Mouse (Mus musculus) CD8-positive naive resting alpha-beta T cell, adult 2 months (primary cell): ENCODE measurements around the gene Ifnl2.
A peak's percentile ranks its signal among the peaks of the same experiment; 100 is the strongest.
"Not testable (repeated sequence)": the region's sequence is repeated elsewhere in the genome, so short reads cannot be mapped to it uniquely, and the experiment has no call there.

ENCODE experiments used
- DNase-seq, 2 experiments: peaks; one replicate each; pipeline ENCODE4 v3.0.0; 2022; ENCODE audit warnings: low read depth in 2 of 2, low spot score in 2 of 2

Gene Ifnl2

DNA sequence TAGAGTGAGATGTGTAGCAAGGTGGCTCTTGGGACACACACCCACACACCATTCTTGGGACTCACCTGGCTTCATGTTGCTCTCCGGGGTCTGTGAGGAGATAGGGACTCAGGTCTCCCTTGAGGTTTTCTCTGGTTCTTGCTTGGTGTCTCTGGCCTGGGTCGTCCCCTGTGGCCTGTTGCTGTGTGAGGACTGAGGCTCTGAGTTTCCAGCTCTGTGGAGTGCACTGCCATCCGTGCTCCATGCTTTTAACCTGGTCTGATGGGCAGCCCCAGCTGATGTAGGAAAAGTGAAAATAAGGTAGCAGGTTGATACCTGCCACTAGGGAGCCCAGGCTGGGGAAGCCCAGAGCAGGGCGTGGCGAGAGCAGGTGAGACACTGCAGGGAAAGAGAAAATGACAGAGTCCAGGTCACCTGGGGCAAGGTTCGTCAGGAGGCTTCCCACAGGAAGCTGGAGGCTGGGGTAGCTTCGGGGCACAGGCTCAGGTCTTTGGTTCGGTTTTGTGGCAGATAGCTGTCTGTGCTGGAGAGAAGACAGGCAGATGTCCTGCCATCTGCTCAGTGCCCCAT lies at the start of gene Ifnl2:
TSS of gene Ifnl2 (minus strand) at position 51 of the 570 bp plus-strand sequence.
- DNase-seq: not testable (repeated sequence)

DNA sequence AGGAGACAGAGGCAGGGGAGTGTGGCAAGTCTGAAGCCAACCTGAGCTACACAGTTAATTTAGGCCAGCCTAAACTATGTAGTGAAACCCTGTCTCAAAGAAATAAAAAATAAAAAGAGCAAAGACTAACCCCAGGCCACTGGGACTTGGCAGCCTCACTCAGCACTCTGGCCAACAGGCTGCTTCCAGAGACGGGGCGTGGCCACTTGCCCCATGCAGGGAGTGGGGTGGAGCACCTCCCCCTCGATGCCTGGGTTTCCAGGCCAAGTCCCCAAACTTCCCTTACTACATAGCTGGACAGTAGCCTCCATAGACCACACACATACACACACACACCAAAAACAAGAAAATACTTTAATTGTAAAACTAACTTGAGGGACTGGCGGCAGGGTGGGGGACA lies 48.2 kb upstream of the Ifnl2 start:
- DNase-seq: no peak

DNA sequence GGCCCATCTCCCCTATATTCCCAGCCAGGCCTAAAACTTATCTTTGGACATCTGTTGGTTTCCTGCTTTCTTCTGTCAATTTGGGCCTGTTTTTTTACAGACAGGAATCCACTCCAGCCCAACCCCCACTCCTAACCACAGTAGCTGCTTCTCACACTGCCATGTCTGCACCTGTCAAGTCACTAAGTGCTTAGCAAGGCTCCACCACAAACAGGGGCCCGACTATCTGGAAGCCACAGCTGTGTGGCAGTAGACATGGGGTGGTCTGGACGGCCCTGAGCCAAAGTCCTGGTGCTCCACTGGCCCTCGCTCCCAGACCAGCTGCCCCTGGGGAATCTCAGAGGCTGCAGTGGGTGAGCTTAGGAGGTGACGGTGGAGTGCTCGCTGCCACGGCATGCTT lies 47.5 kb upstream of the Ifnl2 start:
- DNase-seq: peak in 1 of 2 experiments; percentile 27

DNA sequence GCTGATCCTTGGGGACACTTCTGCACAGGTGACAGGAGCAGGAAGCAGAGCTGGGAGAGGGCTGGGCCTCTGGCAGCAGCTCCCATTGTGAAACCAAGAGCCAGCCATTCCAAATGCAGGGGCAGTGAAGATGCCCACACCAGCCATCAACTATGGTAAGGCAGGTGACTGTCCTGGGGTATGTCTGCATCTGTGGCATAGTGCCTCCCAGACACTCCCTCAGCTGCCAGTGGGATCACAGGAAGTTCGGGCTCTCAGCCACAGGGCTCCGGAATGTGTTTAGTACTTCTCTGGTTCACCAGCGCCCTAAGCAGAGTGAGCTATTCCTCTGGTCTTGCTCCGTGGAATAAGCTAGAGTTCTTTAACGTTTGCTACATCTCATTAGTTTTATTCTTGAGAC lies 46.8 kb upstream of the Ifnl2 start:
- no peak for DNase-seq

DNA sequence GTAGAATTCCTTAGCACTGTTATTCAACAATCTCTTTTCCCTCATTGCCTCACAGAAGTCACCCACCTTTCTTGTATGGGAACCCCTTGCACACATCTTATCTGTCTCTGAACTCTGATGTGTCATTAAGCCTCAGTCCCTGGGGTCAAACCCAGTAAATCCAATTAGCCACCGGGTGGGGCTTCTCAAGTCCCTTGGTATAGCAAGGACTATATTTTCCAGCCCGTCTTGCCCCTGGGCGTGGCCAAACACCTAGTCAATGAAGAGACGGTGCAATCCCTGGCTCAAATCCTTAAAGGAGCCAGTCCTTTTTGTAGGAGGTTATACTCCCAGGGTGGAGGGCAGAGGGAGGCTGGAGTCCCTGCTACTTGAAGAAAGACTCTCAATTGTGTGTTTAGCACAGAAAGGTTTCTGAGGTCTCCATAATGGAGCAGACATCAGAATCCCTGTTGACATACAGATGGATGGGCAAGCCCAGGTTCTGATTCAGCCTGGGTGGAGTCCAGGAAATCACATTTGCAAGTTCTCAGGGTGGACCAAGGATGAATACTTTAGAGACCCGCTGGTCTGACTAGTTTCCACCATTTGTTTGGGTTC lies 45.8 kb upstream of the Ifnl2 start:
- no peak for DNase-seq

DNA sequence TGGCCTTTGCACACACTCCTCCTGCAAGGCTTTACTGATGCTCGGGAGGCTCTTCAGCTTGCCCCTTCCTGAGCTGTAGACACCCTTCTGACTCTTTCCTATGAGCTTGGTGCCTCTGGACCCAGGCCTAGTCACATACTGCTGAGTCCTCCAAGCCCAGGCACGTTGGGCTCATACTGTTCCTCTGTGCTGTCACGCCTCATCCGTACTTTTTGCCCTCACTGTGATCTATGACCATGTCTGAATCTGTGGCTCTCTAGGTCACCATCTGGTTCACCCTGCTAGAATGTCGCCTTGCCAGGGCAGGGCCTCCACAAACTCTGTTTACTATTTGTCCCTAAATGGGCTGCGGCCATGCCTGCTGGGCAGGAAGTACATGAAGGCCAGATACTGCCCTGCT lies 42.8 kb upstream of the Ifnl2 start:
- DNase-seq: no peak

DNA sequence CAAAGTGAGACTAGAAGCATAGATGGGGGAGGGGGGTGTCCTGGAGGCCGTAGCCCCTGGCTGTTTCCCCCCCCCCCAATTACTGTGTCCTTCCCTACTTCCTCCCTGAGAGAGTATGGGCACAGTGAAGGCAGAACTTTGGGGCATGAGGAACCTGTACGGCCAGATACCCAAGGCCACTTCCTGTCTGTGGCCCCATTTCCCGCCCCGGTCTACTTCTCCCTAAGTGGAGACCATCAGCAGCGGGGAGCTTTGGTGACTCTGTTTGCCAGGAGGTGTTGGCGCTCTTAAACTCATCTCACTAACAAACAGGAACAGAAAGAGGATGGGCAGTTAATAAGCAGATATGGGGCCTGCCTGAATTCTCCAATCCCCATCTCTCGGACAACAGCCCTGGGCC lies 37.4 kb upstream of the Ifnl2 start:
- no peak for DNase-seq

DNA sequence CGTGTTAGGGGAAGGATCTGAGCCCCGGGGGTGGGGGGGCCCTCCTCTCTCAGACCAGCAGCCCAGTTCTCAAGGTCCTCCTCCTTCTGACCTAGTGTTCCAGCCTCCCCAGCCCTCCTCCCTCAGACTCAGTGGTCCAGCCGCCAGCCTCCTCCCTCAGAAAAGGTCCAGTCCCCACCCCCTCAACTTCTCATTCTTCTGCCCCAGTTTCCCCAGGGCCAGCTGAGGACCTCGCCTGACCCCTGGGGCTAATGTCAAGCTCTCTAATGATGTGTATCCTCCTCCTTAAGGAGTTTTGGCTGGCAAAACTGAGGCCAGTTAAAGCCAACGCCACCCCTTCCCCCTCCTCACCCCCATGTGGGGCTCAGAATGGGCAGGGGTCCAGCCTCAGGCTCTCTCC lies 36.9 kb upstream of the Ifnl2 start, which contains the start of gene Nccrp1:
TSS of gene Nccrp1 (minus strand) at position 101 of the 400 bp plus-strand sequence.
- DNase-seq: no peak

DNA sequence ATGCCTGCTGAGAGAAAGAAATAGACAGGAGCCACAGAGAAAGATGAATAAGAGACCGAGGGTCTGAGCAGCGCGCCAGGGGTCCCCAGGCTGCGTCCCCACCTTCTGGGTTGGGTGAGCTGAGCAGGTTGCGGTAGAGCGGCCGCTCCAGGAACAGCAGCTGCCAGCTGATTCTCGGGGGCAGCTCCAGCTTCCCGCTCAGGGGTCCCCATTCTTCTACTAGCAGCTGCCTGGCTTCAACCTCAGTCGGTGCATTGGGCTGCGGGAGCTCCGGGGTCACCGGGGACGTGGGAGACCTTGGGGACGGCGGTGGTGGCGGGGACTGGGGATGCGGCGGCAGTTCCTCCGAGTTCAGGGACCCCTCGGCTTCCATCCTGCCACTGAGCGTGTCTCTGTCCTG lies 36.4 kb upstream of the Ifnl2 start:
- no peak for DNase-seq

DNA sequence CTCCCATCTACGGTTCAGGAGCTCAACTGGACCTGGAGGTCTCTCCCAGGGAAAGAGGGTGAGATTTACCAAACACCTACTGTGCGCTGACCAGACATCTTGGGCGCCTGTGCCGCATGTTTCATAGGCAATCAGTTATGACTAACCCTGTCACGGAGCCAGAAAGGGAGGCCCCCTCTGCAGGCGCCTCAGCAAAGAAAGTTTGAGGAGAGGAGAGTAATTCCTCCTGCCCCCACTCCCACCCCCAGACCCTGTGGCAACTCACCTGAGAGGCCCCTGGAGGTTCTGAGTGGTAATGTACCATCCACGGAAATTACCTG lies 35.6 kb upstream of the Ifnl2 start:
- DNase-seq: no peak

DNA sequence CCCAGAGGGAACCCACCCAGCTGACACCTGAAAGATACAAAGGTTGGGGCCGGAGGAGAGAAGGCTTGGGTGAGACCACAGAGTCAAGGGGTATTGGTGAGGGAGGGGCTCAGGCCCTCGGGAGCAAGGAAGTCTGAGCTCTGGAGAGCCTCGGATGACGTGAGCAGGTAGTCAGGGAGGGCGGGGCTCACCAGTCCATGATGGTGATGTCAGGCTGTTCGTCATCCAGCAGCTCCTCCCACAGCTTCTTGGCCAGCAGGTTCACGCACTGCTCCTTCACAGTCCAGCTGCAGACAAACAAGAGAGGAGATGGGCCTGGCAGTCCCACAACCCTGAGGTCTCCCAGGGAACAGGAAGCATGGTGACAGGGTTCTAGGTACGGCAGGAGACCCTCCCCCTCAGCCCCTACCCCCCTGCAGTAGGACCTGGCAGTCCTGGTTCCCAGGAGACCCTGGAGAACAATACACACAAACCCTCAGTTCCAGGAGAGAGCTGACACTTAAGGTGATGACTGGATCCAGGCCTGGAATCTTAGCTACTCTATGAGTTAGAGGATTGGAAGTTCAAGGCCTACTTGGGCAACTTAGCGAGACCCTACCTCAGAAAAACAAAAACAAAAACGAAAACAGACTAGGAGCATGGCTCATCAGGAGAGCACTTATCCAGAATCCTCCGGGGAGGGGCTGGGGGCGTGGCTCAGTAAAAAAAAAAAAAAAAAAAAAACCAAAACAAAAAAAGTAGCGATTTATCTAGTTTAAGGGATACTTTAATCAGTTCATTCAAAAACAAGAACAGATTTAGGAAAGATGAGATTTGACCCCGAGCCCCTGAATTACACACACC lies 35.0 kb upstream of the Ifnl2 start:
- no peak for DNase-seq

DNA sequence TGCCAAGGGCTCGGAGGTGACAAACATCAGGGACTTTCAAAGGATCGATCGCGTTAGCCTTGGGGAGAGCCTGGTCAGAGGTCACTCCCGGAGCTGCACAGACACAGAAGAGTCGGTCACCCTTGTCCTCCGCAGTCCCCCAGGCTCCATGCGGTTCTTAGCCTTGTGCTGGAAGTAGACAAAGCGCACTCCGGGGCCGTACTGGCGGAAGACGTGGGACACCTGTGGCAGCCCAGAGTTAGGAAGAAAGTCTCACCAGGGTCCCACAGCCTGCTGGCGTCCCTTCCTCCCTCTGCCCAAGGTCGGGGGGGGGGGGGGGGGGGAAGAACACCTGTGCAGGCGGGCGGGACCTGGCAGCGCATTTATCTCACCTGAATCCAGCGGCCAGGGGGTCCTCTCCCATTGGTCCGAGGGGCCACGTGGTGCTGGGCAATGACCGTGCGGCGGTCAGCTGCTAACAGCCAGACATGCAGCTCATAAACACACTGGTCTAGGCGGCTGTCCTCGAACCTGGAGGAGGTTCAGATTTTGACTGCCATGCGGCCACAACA lies 33.9 kb upstream of the Ifnl2 start:
- no peak for DNase-seq

DNA sequence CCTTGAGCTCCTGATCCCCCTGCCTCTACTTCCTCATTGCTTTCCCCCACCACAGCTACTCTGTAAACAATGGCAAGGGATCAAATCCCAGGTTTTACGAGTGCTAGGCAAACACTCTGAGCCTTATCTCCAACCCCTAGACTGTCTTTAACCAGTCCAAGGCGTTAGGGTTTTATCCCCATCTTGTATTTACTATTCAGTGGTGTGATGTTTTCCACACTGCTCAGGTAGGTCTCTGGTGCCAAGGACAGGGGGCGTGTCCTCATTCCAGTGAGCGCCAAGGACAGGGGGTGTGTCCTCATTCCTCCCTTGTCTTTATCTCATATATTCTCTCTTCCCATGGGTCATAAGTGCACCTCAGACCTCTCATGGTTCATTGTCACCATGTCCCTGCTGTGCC lies 30.3 kb upstream of the Ifnl2 start, which contains the start of gene Sycn:
TSS of gene Sycn (plus strand) at position 360 of the 400 bp plus-strand sequence.
- no peak for DNase-seq

DNA sequence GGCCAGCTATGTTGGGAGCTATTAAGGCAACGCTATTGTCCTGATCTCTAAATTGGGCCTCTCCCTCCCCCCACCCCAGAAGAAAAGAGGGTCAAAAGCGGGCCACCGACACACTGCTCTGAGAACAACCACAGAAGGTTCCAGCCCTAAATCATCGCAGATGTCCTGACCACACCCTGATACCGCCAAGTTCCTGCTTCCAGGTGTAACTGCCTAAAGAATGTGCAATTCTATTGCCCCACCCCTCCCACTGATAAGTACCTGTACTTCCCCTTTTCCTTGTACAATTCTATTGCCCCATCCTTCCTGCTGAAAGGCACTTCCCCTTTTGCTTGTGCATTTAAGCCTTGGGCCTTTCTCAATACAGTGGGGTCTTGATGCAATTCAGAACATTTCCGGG lies 28.6 kb upstream of the Ifnl2 start:
- not testable (repeated sequence) for DNase-seq

DNA sequence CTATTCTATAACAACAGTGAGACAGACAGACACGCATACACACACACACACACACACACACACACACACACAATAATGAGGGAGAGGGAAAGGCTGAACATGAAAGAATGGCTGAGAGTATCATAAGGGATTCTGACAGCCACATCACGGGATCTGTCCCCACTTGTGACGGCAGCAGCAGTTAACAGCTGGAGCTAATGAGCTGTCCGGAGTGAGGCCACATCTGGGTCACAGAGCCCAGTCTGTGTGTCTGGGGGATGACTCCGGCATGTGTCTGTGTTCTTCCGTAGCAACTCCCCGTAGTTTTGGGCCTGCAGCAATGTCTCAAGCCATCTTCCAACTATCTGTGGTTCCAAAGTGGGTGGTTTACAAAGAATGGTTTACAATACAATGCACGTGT lies 21.8 kb upstream of the Ifnl2 start:
- DNase-seq: no peak

DNA sequence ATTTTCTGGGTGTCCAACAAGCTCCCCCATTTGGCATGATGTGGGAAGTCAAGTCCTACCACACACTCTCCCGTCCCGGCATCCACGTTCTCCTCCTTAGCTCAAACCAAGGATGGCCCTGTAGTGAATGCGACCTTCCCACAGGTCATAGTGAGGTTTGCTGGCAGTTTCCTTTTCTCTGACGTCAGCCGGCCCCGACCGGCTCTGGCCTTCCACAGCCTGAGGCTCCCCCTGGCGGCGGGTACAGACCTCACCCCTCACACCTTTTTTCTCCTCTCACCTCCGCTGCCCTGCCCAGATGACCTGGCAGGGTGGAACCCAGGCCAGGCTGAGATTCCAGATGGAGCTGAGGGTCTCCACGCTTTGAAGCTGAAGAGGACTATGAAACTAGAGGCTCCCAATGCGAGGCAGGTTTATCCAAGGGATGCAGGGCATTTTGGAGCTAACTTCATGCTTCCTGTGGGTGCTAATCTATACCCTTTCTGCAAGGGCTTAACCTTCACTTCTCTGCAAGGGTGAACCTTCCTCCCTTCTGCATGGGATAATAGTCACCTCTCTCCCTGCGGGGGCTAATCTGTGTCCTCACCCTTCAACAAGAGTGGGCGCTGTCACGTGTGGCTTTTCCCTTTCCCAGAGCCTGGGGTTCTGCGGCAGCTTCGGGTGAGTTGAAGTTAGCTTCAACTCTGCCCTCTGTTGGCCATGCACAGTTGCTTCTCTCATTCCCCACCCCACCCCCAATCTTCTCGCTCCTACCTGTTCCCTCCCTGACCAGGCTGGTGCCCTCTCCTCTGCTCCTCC lies 17.9 kb upstream of the Ifnl2 start:
- peak; percentile 75 to 85 for DNase-seq

DNA sequence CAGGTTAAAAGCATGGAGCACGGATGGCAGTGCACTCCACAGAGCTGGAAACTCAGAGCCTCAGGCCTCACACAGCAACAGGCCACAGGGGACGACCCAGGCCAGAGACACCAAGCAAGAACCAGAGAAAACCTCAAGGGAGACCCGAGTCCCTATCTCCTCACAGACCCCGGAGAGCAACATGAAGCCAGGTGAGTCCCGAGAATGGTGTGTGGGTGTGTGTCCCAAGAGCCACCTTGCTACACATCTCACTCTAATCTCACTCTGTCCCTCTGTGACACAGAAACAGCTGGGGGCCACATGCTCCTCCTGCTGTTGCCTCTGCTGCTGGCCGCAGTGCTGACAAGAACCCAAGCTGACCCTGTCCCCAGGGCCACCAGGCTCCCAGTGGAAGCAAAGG lies 12.3 kb upstream of the Ifnl2 start, which contains the start of gene Ifnl3:
TSS of gene Ifnl3 (plus strand) at position 301 of the 400 bp plus-strand sequence.
- not testable (repeated sequence) for DNase-seq

DNA sequence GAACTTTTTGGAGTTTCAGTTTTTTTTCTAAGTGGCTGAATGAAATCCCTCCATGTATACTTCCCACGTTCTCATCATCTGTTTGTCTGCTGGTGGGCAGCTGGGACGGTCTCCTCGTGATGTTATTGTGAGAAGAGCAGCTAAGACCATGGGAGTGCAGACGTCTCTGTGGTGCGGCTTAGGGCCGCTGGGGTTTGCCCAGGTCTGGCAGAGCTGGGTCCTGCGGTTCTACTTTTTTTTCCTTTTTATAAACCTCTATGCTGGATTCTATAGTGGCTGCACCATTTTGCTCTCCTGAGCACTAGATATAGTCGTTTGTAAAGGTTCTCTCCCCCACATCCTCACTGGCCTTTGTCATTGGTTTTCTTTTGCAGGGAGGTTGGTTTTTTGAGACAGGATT lies 1.2 kb upstream of the Ifnl2 start:
- DNase-seq: no peak

DNA sequence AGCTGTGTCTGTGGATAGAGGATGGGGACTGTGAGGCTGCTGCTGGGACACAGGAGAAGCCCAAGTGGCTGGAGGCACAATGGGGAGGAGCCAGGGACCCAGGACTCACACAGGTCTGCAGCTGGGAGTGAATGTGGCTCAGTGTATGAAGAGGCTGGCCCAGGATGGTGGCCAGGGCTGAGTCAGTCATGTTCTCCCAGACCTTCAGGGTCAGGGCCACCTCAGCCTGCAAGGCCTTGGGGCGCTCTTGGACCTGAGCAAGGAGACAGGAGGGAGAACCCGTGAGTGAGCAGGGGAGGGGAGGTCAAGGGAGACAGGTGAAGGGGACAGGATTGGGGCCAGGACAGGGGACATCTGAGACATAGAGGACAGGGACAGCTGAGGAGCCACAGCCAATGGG lies 1.1 kb downstream of the Ifnl2 start:
- DNase-seq: not testable (repeated sequence)

DNA sequence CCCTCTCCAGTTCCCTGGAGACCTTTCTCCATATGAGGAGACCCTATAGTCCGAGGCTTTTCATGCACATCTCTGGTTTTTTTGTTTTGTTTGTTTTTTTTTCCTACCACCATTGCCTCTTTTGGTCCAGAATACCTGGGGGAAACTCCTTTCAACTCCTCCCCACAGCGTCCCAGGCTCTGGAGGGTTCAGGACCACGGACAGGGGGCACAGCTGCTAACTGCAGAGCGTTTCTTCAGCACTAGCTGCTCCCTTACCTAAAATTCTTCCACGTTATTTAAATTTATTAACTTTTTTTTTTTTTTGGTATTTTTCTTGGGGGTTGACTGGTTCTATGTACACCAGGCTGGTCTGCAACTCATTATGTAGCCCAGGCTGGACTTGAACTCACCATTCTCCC lies 4.7 kb downstream of the Ifnl2 start:
- no peak for DNase-seq

DNA sequence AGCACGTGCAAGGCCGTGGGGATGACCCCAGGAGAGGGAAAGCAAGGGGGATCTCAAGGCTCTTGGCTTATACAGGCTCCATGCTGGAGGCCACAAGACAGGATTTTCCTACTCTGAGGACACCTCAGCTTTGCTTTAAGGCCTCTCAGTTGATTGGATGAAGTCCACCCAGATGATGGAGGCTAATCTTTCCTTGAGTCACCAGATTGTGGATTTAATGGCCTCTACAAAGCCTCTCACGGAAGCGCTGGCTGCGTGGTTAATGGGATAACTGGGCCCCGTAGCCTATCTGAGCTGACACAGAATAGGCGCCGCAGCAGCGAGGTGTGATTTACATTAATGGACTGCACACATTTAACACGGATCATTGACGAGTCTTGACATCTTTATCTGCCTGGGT lies 14.8 kb downstream of the Ifnl2 start:
- no peak for DNase-seq
